Mouse (Mus musculus) C2C12 (cell line): Measurements from ENCODE around the gene Vps33a.
"Not testable (repeated sequence)": the region's sequence is repeated elsewhere in the genome, so short reads cannot be mapped to it uniquely, and the experiment has no call there.

ENCODE experiments used
- CTCF ChIP-seq: IDR thresholded peaks from one replicate; pipeline ENCODE4 v1.5.1; 2011; ENCODE audit not compliant: control insufficient read depth, insufficient read depth, insufficient read length
- FOSL1 ChIP-seq: IDR thresholded peaks from one replicate; pipeline ENCODE4 v1.8.0; 2011; ENCODE audit warnings: mild to moderate bottlenecking, low read length; ENCODE audit not compliant: poor library complexity, insufficient read depth, severe bottlenecking
- MYOD1 ChIP-seq: IDR thresholded peaks from one replicate; pipeline ENCODE4 v1.6.1; 2011; ENCODE audit warnings: low read depth; ENCODE audit not compliant: control insufficient read depth, insufficient read length
- USF1 ChIP-seq: IDR thresholded peaks from one replicate; pipeline ENCODE4 v1.6.1; 2011; ENCODE audit warnings: low read depth, mild to moderate bottlenecking, control low read depth, moderate library complexity

- TF ChIP-seq CTCF, MYOD1, FOSL1, USF1: not testable (repeated sequence)
Measured at GRCm38 (mm10) chr5:123511426-123511825, 61.4 kb downstream of the Vps33a start.
